Mouse (Mus musculus): Measurements from ENCODE around the gene Ablim2.

Ablim2 gene

DNA sequence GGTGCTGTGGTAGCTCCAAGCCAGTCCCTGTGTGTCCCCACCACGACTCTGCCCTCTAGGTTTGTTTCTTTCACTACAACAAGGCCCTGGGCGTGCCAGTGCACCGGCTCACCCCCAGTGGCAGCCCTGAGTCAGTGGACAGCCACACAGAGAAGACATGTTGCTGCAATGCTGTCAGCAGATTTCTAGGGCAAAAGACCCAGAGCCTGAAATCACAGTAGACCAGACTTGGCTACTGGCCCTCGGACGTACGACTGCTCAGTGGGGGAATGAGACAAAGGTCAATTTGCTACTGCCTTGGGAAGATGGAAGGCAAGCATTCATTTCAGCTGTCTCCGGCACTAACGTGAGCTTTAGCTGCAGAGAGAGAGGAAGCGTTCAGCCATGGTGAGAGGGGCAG is 124.7 kb downstream of the Ablim2 start:
- in situ Hi-C loops (cut with MboI, MseI): no loop called here

DNA sequence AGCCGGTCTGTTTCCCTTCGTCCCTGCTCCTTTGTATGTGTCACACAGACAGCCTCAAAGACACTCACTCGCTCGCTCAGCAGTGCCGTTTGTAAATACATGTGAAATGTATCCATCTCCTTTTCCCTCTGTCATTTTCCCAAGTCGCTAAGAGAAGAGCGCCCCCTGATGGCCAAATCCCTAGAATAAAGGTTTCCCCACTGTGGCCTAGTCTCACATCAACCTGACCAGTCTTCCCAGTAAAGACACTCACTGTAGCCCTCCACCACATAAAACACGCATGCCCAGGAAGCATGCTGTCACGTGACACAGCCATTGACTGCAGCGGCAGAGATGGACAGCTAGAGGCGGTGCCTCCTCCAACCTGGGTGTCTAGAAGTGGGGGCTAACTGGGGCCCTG is 126.6 kb downstream of the Ablim2 start:
- in situ Hi-C loops (cut with MboI, MseI): no loop called here

GRCm38 (mm10) chr5:35884689-35885088 is 127.0 kb downstream of the Ablim2 start:
- in situ Hi-C loops (cut with MboI, MseI): loop anchor here (5.0 kb wide), 1 partner anchor 88 kb away; no protein-coding TSS in a partner anchor

- in situ Hi-C loops (cut with MboI, MseI): loop anchor here (5.0 kb wide), 1 partner anchor 83 kb away; no protein-coding TSS in a partner anchor
Observed at GRCm38 (mm10) chr5:35888959-35889358, 131.3 kb downstream of the Ablim2 start.

- in situ Hi-C loops (cut with MboI, MseI): loop anchor here (5.0 kb wide), 1 partner anchor 83 kb away; no protein-coding TSS in a partner anchor
Observed at GRCm38 (mm10) chr5:35889641-35890040, 132.0 kb downstream of the Ablim2 start.

GRCm38 (mm10) chr5:35890985-35891730 is 133.5 kb downstream of the Ablim2 start:
- in situ Hi-C loops (cut with MboI, MseI): no loop called here

- in situ Hi-C loops (cut with MboI, MseI): no loop called here
Observed at GRCm38 (mm10) chr5:35892363-35892762, 134.7 kb downstream of the Ablim2 start.

- in situ Hi-C loops (cut with MboI, MseI): no loop called here
Observed at GRCm38 (mm10) chr5:35893093-35893804, 135.6 kb downstream of the Ablim2 start, which contains the start of gene Afap1. Gene Afap1, plus strand, starts transcription at chr5:35893319.

GRCm38 (mm10) chr5:35893805-35894260 is 136.2 kb downstream of the Ablim2 start:
- in situ Hi-C loops (cut with MboI, MseI): no loop called here

- in situ Hi-C loops (cut with MboI, MseI): no loop called here
Observed at GRCm38 (mm10) chr5:35894295-35895047, 136.8 kb downstream of the Ablim2 start.

GRCm38 (mm10) chr5:35895926-35896325 is 138.2 kb downstream of the Ablim2 start:
- in situ Hi-C loops (cut with MboI, MseI): no loop called here

- in situ Hi-C loops (cut with MboI, MseI): no loop called here
Observed at GRCm38 (mm10) chr5:35896556-35896955, 138.9 kb downstream of the Ablim2 start.

DNA sequence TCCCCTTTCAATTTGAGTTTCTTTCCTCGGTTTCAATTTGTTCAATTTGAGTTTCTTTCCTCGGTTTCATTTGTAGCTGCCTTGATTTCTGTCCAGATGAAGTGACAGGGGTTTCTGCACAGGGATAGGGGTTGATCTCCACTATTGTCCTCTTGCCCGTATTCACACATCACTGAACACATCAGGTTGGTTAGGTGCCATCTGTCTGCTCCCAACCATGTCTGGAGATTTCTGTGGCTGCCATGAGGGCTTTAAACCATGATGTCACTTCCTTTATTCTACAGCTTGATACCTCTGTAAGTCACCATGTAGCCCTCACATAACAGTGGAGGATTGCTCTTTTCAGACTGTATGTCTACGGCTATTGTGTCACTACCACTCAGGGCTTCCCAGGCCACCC is 139.5 kb downstream of the Ablim2 start:
- in situ Hi-C loops (cut with MboI, MseI): no loop called here

DNA sequence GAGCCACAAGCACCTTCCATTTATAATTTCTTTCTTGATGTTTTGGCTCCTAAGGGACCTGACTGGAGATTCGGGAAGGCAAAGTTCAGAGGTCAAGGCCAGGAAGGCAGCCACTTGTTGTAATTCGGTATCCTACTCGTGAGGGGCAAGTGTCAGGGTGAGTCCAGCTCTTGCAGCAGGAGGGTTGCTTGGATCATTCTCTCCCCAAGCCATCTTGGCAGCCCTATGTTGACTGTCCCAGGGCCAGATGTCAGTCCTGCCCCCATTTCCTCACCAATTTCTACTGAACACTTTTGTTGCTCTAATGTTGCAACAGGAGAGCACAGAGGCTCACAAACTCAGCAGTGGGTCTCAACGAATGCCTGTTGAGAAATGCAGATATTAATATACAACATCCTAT is 140.4 kb downstream of the Ablim2 start:
- in situ Hi-C loops (cut with MboI, MseI): no loop called here

DNA sequence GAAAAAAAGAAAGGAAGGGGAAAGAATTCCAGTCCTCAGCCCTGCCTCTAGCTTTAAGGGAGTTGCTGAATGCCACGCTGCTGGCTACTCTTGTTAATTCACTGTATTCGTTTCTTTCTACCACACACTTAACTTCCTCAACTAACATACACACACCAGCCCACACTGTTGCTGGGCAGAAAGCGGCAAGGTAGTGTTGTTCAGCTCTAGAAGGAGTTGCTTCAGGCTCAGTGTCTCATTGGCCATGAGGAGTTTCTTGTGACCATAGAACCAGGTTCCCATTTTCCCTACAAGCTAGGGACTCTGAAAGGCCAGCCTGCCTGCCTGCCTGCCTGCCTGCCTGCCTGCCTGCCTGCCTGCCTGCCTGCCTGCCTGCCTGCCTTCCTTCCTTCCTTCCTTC is 141.3 kb downstream of the Ablim2 start:
- in situ Hi-C loops (cut with MboI, MseI): no loop called here

- in situ Hi-C loops (cut with MboI, MseI): loop anchor here (25.0 kb wide), 1 partner anchor 1588 kb away; no protein-coding TSS in a partner anchor
Observed at GRCm38 (mm10) chr5:35900401-35901225, 142.9 kb downstream of the Ablim2 start.

DNA sequence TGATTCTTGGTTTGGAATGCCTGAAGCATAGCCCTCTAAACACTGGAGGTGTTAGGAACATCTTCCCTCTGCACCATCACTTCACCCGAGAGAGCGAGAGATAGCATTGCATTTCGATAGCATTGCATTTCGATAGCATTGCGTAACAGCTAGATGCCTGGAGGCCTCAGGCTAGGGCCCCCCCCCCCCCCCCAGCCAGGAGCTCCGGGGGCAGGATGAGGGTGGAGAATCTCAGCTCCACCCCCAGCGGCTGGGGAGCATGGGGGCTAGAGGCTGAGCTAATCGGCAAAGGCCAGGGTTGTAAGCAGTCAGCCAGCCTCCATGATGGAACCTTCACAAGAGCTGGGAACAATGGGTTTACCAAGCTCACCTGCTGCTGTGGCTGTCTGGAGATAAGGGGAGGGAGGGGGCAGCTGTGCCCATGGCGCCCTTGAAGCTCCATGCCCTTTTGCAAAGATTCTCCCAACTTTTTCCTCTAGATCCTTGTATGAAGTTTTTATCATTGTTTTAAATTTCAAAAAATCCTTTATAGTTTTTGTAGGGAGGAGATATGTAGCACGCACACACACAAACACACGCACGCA is 143.6 kb downstream of the Ablim2 start:
- in situ Hi-C loops (cut with MboI, MseI): loop anchor here (25.0 kb wide), 1 partner anchor 1589 kb away; no protein-coding TSS in a partner anchor

DNA sequence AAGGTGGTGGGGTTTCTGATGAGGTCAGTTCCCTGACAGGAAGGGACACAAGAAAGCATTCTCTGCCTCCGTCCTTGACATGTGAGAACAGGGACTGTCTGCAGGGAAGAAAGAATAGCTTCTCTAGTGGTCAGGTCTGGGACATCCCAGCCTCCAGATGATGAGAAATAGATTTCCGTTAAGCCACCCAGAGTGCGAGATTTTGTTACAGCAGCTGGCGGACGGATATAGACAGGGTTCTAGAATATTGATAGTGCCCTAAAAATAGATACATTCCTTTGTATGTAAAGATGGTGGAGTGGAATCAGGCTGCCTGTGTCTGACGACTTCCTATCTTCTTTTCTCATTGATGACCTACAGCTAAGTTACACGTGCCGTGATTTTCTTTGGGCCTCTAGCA is 145.8 kb downstream of the Ablim2 start:
- in situ Hi-C loops (cut with MboI, MseI): loop anchor here (25.0 kb wide), 1 partner anchor 1591 kb away; no protein-coding TSS in a partner anchor

GRCm38 (mm10) chr5:35905283-35905682 is 147.6 kb downstream of the Ablim2 start:
- in situ Hi-C loops (cut with MboI, MseI): loop anchor here (25.0 kb wide), 1 partner anchor 1593 kb away; no protein-coding TSS in a partner anchor

DNA sequence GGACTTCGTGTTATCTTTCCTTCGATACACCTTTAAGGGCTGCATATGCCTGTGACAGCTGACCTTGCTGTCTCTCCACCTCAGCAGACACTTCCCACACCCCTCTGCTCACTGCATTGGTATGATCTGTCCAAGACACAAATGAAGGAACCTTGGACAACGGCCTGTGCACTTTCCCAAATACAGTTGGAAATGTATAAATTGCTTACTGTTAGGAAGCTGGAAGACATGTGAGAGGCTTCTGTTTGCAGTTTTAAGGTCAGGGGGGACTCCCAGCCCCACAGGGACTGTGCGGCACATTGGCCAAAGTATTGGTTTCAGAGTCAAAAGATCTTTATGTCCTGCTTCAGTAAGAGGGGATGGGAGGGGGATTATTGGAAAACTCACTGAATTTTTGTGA is 149.4 kb downstream of the Ablim2 start:
- in situ Hi-C loops (cut with MboI, MseI): loop anchor here (25.0 kb wide), 1 partner anchor 1595 kb away; no protein-coding TSS in a partner anchor
